Mouse (Mus musculus) adrenal gland, postnatal 0 days (tissue): ENCODE results near the gene Krtap22-2. TPM values are rescaled to one million over a fixed set of nuclear protein-coding genes. Genes with fewer than 3 reads are reported as not detected.

Experiments used
- polyA plus RNA-seq: library from polyadenylated mRNA; unstranded; fragments of >200 nt; fragmentation: Nextera tagmentation; extraction: Ambion mirVana; gene quantifications from 2 replicates; pipeline ENCODE4 v1.2.1, GENCODE M21; 2015

Gene Krtap22-2
- not detected in 2 replicates for polyA plus RNA-seq

DNA sequence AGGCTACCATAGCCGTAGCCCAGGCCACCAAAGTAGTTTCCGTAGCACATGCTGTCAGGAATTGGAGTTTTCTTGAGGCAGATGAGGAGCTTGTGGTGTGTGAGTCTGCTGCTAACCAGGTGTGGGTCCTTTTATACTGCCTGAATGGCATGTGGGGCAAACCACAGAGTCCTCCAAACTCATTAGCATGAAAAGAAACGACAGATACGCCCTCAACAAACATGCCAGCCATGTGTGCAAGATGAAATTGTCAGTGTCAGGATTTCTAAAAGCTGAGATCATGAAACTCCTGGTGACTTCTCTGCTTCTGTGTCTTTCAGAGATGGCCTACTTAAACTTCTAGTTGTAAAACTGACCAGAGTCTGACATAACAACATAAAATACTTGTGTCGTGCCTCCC lies at the start of gene Krtap22-2:
Gene Krtap22-2, minus strand, starts transcription at position 101 of the 400 bp plus-strand sequence.

DNA sequence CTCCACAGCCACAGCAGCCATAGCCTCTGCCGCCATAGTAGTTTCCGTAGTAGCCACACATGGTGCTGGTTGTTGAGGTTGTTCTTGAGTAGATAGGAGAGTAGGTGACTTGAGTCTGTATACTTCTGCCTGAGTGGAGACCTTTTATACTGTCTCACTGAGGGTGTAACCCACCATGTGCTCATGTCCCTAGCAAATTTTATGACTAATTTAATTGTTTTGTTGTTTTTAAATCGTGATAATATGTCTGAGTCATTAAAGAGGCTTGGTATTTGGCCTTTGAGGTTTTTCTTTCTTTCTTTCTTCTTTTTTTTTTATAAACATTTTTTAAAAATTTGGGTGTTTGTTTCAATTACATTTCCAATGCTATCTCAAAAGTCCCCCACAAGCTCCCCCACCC lies 37.2 kb upstream of the Krtap22-2 start, which contains the start of gene Krtap6-5:
Gene Krtap6-5, minus strand, starts transcription at position 101 of the 400 bp plus-strand sequence.

GRCm38 (mm10) chr16:89041372-89041771 lies 30.8 kb upstream of the Krtap22-2 start, which contains the start of gene Gm10228:
Gm10228 (minus strand) TSS chr16:89041472.

DNA sequence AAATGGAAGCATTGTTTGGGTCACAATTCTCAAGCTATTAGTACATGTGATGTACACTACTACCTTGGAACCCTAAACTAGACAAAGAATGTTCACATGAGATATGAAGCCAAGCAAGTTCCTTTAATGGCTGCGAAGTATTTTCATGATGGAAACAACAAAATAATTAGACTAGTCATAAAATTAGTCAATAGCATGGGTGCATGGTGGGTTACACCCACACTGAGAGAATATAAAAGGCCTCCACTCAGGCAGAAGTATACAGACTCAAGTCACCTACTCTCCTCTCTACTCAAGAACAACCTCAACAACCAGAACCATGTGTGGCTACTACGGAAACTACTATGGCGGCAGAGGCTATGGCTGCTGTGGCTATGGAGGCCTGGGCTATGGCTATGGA lies 20.8 kb upstream of the Krtap22-2 start, which contains the start of gene Krtap6-1:
Gene Krtap6-1, plus strand, starts transcription at position 301 of the 400 bp plus-strand sequence.

DNA sequence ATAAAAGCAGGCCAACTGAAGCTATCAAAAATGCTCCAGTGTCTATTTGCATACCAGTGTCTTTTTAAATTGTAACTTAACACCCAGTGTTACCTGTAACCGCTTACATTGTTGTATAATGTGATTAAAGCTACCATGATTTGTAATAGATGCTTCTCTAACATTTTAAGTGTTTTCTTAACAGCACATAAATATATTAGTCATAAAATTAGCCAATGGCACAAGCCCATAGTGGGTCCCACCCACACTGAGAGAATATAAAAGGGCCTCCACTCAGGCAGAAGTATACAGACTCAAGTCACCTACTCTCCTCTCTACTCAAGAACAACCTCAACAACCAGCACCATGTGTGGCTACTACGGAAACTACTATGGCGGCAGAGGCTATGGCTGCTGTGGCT lies 4.4 kb upstream of the Krtap22-2 start, which contains the start of gene Gm10229:
Gene Gm10229, plus strand, starts transcription at position 301 of the 400 bp plus-strand sequence.

GRCm38 (mm10) chr16:88962773-88963172 lies 47.8 kb downstream of the Krtap22-2 start, which contains the start of gene Krtap16-3:
Krtap16-3 (minus strand) TSS chr16:88962873.

Other genes with a start within 250 kb of the Krtap22-2 start
- not detected in 2 replicates for gene 2310057N15Rik, start 236.6 kb downstream of the Krtap22-2 start, polyA plus RNA-seq
- not detected in 2 replicates for gene Gm5965, start 232.9 kb downstream of the Krtap22-2 start, polyA plus RNA-seq
- not detected in 2 replicates for gene Gm20741, start 198.5 kb downstream of the Krtap22-2 start, polyA plus RNA-seq
- gene Krtap15, start 190.5 kb downstream of the Krtap22-2 start, polyA plus RNA-seq = not detected in 2 replicates
- not detected in 2 replicates for gene Krtap14, start 184.6 kb downstream of the Krtap22-2 start, polyA plus RNA-seq
- gene Krtap19-1, start 141.3 kb downstream of the Krtap22-2 start, polyA plus RNA-seq = not detected in 2 replicates
- gene Krtap19-2, start 136.5 kb downstream of the Krtap22-2 start, polyA plus RNA-seq = not detected in 2 replicates
- gene Krtap19-3, start 132.7 kb downstream of the Krtap22-2 start, polyA plus RNA-seq = not detected in 2 replicates
- not detected in 2 replicates for gene Krtap19-4, start 125.7 kb downstream of the Krtap22-2 start, polyA plus RNA-seq
- not detected in 2 replicates for gene Krtap19-5, start 114.3 kb downstream of the Krtap22-2 start, polyA plus RNA-seq
- not detected in 2 replicates for gene Krtap19-9b, start 78.5 kb downstream of the Krtap22-2 start, polyA plus RNA-seq
- not detected in 2 replicates for gene Krtap16-3, start 47.9 kb downstream of the Krtap22-2 start, polyA plus RNA-seq
- gene Gm10229, start 4.5 kb upstream of the Krtap22-2 start, polyA plus RNA-seq = not detected in 2 replicates
- gene Krtap6-1, start 20.9 kb upstream of the Krtap22-2 start, polyA plus RNA-seq = not detected in 2 replicates
- gene Gm10228, start 30.7 kb upstream of the Krtap22-2 start, polyA plus RNA-seq = not detected in 2 replicates
- gene Krtap6-5, start 37.1 kb upstream of the Krtap22-2 start, polyA plus RNA-seq = not detected in 2 replicates
- not detected in 2 replicates for gene 1110025L11Rik, start 53.2 kb upstream of the Krtap22-2 start, polyA plus RNA-seq
- gene Krtap6-3, start 73.3 kb upstream of the Krtap22-2 start, polyA plus RNA-seq = not detected in 2 replicates
- not detected in 2 replicates for gene Gm6358, start 130.1 kb upstream of the Krtap22-2 start, polyA plus RNA-seq
- not detected in 2 replicates for gene Gm10061, start 140.3 kb upstream of the Krtap22-2 start, polyA plus RNA-seq
- not detected in 2 replicates for gene Gm9789, start 147.2 kb upstream of the Krtap22-2 start, polyA plus RNA-seq
- gene Gm7735, start 158.7 kb upstream of the Krtap22-2 start, polyA plus RNA-seq = not detected in 2 replicates
- not detected in 2 replicates for gene 1110057P08Rik, start 164.0 kb upstream of the Krtap22-2 start, polyA plus RNA-seq
- not detected in 2 replicates for gene Krtap20-2, start 195.1 kb upstream of the Krtap22-2 start, polyA plus RNA-seq